Mouse (Mus musculus) midbrain, embryonic 16.5 days (tissue): ENCODE measurements around the gene Fbxo39. TPM values are rescaled to one million over a fixed set of nuclear protein-coding genes. Genes with fewer than 3 reads are reported as not detected.

Source experiments
- ATAC-seq: fragments of 200-750 bp; cut with Nextera tagmentation; 2 replicates; pipeline ENCODE4 v1.8.0; 2017; ENCODE audit warnings: moderate TSS enrichment
- H3K27ac ChIP-seq: fragments of 300-500 bp; sonication (generic); 2 replicates; pipeline ENCODE4 v1.5.1; 2014; ENCODE audit warnings: mild to moderate bottlenecking, low read length, mixed read lengths
- H3K27me3 ChIP-seq: fragments of 300-500 bp; sonication (generic); 2 replicates; pipeline ENCODE4 v1.6.1; 2014; ENCODE audit warnings: low read depth, low read length, mixed read lengths; ENCODE audit not compliant: control insufficient read depth, insufficient read depth
- H3K36me3 ChIP-seq: fragments of 300-500 bp; sonication (generic); 2 replicates; pipeline ENCODE4 v1.6.1; 2014; ENCODE audit warnings: mild to moderate bottlenecking, low read length, moderate library complexity, mixed read lengths; ENCODE audit not compliant: control insufficient read depth, insufficient read depth
- H3K4me1 ChIP-seq: fragments of 300-500 bp; sonication (generic); 2 replicates; pipeline ENCODE4 v1.6.1; 2014; ENCODE audit warnings: mild to moderate bottlenecking, low read length, mixed read lengths; ENCODE audit not compliant: control insufficient read depth, insufficient read depth
- H3K4me2 ChIP-seq: fragments of 300-500 bp; sonication (generic); 2 replicates; pipeline ENCODE4 v1.6.1; 2014; ENCODE audit warnings: mild to moderate bottlenecking, low read length, mixed read lengths
- H3K4me3 ChIP-seq: fragments of 300-500 bp; sonication (generic); 2 replicates; pipeline ENCODE4 v1.5.1; 2014; ENCODE audit warnings: low read depth, mild to moderate bottlenecking, low read length, moderate library complexity, mixed read lengths
- H3K9ac ChIP-seq: fragments of 300-500 bp; sonication (generic); 2 replicates; pipeline ENCODE4 v1.6.1; 2014; ENCODE audit warnings: low read depth, low read length, mixed read lengths
- H3K9me3 ChIP-seq: fragments of 300-500 bp; sonication (generic); replicated peaks from 2 replicates; pipeline ENCODE4 v1.6.1; 2014; ENCODE audit warnings: mild to moderate bottlenecking, low read length, mixed read lengths; ENCODE audit not compliant: control insufficient read depth, poor library complexity, severe bottlenecking
- WGBS: fragments of 180-500 bp; shearing (Covaris S2); extraction: QIAGEN DNeasy Blood & Tissue Kit; methylation state at CpG from one replicate; pipeline ENCODE4 v1.1.7; 2014; 5-methylcytosine and 5-hydroxymethylcytosine counted together
- polyA plus RNA-seq: library from polyadenylated mRNA; unstranded; fragments of >200 nt; fragmentation: Nextera tagmentation; extraction: Ambion mirVana; gene quantifications from 2 replicates; pipeline ENCODE4 v1.2.1, GENCODE M21; 2015

The Fbxo39 gene
- polyA plus RNA-seq, 1 experiment from 2014 or later, result not detected

DNA sequence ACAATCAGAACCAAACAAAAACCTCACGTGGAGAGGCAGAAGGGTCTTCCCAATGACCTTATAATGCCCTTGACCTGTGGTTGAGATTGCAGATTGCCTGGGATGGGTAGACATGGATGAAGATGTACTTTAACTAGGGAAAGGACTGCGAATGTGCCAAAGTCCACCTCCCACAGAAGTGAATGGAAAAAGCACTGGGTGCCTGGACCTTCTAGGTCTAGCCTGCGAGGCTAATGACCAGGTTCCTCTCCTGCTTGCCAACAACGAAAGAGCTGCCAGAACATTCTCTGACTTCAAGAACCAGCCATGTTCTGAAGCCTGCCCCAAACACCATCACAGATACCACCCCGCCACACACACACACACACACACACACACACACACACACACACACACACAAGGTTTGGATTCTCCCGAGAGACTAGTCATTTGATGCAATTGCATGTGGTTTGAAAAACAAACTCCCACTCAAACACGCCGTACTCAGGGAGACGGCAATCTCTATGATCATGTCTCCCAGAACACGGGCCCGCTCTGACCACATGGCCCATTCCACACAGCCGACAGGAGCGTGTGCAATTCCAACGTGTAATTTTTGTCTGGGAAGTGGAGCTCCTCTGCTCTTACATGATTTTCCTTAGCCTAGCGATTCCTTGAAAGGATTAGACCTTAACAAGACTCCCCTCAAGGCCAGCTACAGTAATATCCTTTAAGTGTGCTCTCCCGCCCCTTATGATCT, 30.6 kb upstream of the Fbxo39 start:
- Histone ChIP-seq H3K36me3 (no peaks in the 10 kb centered on the region), H3K27ac (no peak overlapping the region), H3K4me3 (no peak overlapping the region), H3K4me1 (no peaks in the 10 kb centered on the region), H3K9ac (no peak overlapping the region), H3K9me3 (no peaks in the 10 kb centered on the region), H3K4me2 (no peak overlapping the region), H3K27me3 (no peaks in the 10 kb centered on the region)
- ATAC-seq, result no peak
- WGBS, result 89% methylated on average over 16 of the region's 16 CpGs

DNA sequence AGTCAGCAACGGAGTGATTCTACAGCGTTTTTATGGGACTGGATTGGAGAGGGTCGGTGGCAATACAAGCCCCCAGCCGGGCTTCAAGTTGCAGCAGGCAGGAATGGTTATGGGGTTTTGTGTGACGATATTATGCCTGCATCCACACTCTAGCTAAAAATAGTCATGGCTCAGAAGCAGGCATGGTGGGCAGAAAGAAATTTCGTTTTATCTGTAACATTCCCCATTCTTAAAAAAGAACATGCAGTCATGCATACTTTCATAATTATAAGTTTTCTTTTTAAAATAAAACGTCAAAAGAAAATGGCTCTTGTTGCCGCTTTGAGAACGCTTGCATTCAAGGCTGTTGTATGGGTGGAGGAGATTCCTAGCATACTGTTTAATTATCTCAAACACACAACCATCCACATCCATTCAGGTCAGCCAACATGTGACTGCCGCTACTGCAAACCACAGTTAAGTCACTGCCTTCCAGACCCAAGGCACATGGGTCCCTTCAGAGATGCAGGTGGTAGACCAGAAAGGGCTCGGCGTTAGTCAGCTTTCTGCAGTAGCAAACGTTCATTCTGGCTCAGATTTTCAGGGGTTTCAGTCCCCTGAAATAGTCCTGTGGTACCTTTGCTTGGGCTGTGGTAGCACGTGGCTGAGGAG, 29.6 kb upstream of the Fbxo39 start:
- H3K36me3 ChIP-seq, result no peaks in the 10 kb centered on the region
- H3K27me3 ChIP-seq, result no peaks in the 10 kb centered on the region
- H3K27ac ChIP-seq, result no peak overlapping the region
- H3K9me3 ChIP-seq, result no peaks in the 10 kb centered on the region
- no peaks in the 10 kb centered on the region for H3K4me1 ChIP-seq
- ATAC-seq, result no peak
- 81% methylated on average over 14 of the region's 14 CpGs for WGBS
- H3K4me2 ChIP-seq, result no peak overlapping the region
- no peak overlapping the region for H3K4me3 ChIP-seq
- no peak overlapping the region for H3K9ac ChIP-seq

DNA sequence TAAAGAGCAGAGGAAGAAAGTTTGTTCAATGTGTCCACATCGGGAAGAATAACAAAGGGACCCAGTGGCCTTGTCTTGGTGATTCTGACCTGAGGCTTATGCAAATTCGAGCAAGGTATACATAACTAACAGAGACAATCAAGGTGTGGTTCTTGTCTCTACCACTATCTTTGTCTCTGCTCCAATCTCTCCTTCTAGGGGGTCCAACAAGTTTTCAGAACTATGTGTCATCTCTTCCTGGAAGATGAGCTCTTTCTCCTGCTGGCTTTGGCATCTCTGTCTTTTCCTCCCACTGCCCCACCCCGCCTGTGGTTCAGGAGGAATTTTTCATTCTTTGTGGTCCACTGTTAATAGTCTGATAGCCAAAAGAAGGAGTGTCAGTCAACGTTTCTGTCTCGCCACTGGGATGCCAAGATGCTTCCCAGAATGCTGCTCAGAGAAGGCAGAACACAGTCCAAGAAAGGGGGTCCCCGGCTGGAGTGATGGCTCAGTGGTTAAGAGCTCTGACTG, 28.2 kb upstream of the Fbxo39 start:
- no peak overlapping the region for H3K4me2 ChIP-seq
- H3K9ac ChIP-seq, result no peak overlapping the region
- WGBS, result 82% methylated on average over 6 of the region's 6 CpGs
- no peaks in the 10 kb centered on the region for H3K9me3 ChIP-seq
- H3K27ac ChIP-seq, result no peak overlapping the region
- no peaks in the 10 kb centered on the region for H3K27me3 ChIP-seq
- no peak for ATAC-seq
- no peaks in the 10 kb centered on the region for H3K4me1 ChIP-seq
- no peaks in the 10 kb centered on the region for H3K36me3 ChIP-seq
- H3K4me3 ChIP-seq, result no peak overlapping the region

DNA sequence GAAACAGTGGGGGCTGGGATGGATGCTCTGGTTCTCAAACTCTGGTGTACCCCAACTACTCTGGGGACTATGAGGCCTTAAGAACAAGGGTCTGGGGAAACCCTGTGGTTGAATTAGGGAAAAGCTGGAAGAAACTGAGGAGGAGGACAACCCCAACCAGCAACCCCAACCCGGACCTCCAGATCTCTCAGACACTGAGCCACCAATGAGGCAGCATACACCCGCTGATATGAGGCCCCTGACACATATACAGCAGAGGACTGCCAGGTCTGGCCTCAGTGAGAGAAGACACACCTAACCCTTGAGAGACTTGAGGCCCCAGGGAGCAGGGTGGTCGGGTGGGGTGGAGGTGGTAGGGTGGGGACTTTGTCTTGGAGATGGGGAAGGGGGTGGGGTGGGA, 27.6 kb upstream of the Fbxo39 start:
- no peak for ATAC-seq
- WGBS, result 80% methylated on average over 3 of the region's 3 CpGs

DNA sequence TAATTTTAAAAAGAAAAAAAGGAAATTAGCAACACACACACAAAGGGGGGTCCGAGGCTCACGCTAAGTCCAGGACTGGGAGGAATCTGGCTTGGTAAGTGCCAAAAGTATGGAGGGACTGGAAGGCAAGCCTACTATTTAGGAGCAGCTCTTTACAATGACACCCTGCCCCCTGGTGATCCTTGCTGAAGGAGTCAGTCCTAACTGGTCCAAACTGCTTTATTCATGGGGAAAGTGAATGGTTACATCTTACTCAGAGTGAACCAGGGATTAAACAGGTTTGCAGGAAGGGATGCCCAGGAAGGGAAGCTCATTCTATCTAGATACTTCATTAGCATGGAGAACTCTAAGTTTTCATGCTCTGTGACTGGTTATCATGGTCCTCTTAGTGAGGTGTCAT, 27.1 kb upstream of the Fbxo39 start:
- Histone ChIP-seq H3K27ac (no peak overlapping the region), H3K4me2 (no peak overlapping the region), H3K4me1 (no peaks in the 10 kb centered on the region), H3K9ac (no peak overlapping the region), H3K27me3 (no peaks in the 10 kb centered on the region), H3K4me3 (no peak overlapping the region), H3K36me3 (no peaks in the 10 kb centered on the region), H3K9me3 (no peaks in the 10 kb centered on the region)
- WGBS, result 89% methylated on average over 2 of the region's 2 CpGs
- ATAC-seq, result no peak

More for the DNA sequence above, 27.6 kb upstream of the Fbxo39 start:
- Histone ChIP-seq H3K36me3 (no peaks in the 10 kb centered on the region), H3K27ac (no peak overlapping the region), H3K4me2 (no peak overlapping the region), H3K4me3 (no peak overlapping the region), H3K9ac (no peak overlapping the region), H3K9me3 (no peaks in the 10 kb centered on the region), H3K4me1 (no peaks in the 10 kb centered on the region), H3K27me3 (no peaks in the 10 kb centered on the region)

DNA sequence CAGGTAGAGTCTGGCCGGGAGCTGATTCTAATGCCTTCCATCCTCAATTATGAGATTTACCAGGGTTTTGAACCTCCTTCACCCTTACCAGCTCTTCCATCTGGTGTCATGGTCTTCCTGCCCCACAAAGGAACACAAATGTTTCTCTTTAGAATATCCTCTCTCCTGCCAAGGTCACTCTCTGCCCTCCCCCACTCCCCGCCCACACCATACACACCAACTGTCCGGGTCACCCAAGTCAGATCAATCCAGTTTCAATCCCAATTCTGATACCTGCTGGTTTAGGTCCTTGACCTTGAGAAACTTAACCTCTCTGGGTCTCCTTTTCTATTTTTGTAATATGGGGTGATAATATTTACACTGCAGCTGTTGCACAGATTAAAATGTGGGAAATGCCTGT, 26.7 kb upstream of the Fbxo39 start:
- H3K4me2 ChIP-seq, result no peak overlapping the region
- no peak for ATAC-seq
- no peaks in the 10 kb centered on the region for H3K36me3 ChIP-seq
- no peaks in the 10 kb centered on the region for H3K9me3 ChIP-seq
- H3K4me1 ChIP-seq, result no peaks in the 10 kb centered on the region
- no peaks in the 10 kb centered on the region for H3K27me3 ChIP-seq
- H3K4me3 ChIP-seq, result no peak overlapping the region
- no peak overlapping the region for H3K9ac ChIP-seq
- 88% methylated on average over 3 of the region's 3 CpGs for WGBS
- no peak overlapping the region for H3K27ac ChIP-seq

DNA sequence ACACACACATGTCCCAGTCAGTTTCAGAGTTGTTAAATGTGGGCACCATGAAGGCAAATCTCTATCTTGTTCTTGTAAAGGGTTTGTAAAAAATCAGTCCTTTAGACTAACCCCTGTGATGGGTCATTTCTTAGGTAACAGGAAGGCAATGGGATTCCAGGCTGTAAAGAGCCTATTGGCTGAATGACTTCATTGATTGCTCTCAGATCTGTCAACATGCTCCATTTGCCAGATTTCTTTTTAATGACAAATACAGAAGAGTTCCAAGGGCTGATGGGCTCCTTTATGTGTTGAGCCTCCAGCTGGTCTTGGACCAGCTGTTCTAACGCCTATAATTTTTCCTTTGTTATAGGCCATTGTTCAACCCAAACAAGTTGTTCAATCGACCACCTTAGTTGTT, 21.1 kb upstream of the Fbxo39 start:
- Histone ChIP-seq H3K9ac (no peak overlapping the region), H3K36me3 (no peaks in the 10 kb centered on the region), H3K9me3 (no peaks in the 10 kb centered on the region), H3K4me1 (no peaks in the 10 kb centered on the region), H3K4me2 (no peak overlapping the region), H3K27me3 (no peaks in the 10 kb centered on the region), H3K4me3 (no peak overlapping the region), H3K27ac (no peak overlapping the region)
- ATAC-seq, result no peak
- 82% methylated on average over 2 of the region's 2 CpGs for WGBS

DNA sequence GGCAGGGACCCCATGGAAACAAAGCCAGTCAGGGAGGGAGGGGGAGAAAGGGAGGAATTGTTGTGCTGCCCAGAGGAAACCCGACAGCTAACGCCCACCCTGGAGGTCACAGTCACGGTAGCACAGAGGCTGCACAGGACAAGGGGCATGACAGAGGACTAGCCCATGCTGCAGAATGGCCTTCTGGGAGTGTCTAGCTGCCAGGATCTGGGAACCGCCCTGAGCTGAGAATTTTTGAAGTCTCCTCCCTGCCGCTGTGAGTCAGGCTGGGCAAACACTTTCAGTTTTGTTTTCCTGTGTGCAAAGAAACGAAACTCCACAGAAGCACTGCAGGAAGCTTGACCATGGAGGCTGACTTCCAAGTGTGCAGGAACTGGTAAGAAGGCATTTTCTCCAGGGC, 12.9 kb upstream of the Fbxo39 start, which contains the start of gene Xaf1:
Gene Xaf1 (plus strand): TSS at position 296 of the 400 bp plus-strand sequence.
- H3K27ac ChIP-seq, result no peak within 1 kb of the TSS
- no peaks in the 10 kb centered on the region for H3K9me3 ChIP-seq
- H3K4me1 ChIP-seq, result no peaks in the 10 kb centered on the region
- no peaks in the 10 kb centered on the region for H3K27me3 ChIP-seq
- no peak within 1 kb of the TSS for H3K4me3 ChIP-seq
- H3K9ac ChIP-seq, result no peak within 1 kb of the TSS
- no peaks in the 10 kb centered on the region for H3K36me3 ChIP-seq
- 22% methylated on average over 6 of the region's 6 CpGs for WGBS
- H3K4me2 ChIP-seq, result 0 out of 2 replicates have a peak within 1 kb of the TSS, but pooled peaks have one; percentile 2
- no peak for ATAC-seq

DNA sequence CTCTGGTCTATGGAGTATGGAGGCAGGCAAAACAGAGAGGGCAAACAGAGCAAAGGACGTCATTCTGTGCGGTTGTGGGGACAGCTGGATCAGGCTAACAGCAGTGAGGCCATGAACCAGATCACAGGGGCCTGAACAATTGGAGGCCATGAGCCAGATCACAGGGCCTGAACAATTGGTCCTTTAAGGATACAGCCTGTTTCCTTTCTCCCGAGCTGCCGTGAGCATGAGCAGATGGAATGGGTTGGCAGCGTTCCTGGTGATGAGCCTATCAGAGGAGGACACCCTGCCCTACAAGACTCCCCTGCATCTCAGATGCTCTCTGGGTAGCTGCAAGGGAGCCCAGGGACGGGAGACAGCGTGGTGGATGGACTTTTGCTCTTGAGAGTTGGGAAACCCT, 12.0 kb upstream of the Fbxo39 start:
- Histone ChIP-seq H3K27me3 (no peaks in the 10 kb centered on the region), H3K9ac (no peak overlapping the region), H3K36me3 (no peaks in the 10 kb centered on the region), H3K27ac (no peak overlapping the region), H3K9me3 (no peaks in the 10 kb centered on the region), H3K4me2 (no peak overlapping the region), H3K4me3 (no peak overlapping the region), H3K4me1 (no peaks in the 10 kb centered on the region)
- 78% methylated on average over 7 of the region's 7 CpGs for WGBS
- ATAC-seq, result no peak
